Mouse (Mus musculus) thymus, postnatal 14 days (tissue): ENCODE data around the gene Nlgn2.

Experiments used
- DNase-seq: peaks from one replicate; pipeline ENCODE4 v3.0.0; 2021

The Nlgn2 gene

GRCm38 (mm10) chr11:69822080-69822479 lies 15.5 kb downstream of the Nlgn2 start, which contains the start of gene Spem1:
Spem1 (minus strand) TSS chr11:69822180.
- no peak for DNase-seq

- DNase-seq = no peak
Measured at GRCm38 (mm10) chr11:69818871-69819270, 18.7 kb downstream of the Nlgn2 start.

- DNase-seq = no peak
Measured at GRCm38 (mm10) chr11:69818365-69818764, 19.2 kb downstream of the Nlgn2 start, which contains the start of gene Spem2. Spem2 (minus strand) TSS chr11:69818465.

- no peak for DNase-seq
Measured at GRCm38 (mm10) chr11:69816520-69816919, 21.1 kb downstream of the Nlgn2 start.

GRCm38 (mm10) chr11:69815155-69815554 lies 22.4 kb downstream of the Nlgn2 start, which contains the start of gene Gm39566:
Gm39566 (minus strand) TSS chr11:69815298.
- peak; percentile 54 for DNase-seq

- no peak for DNase-seq
Measured at GRCm38 (mm10) chr11:69810280-69810679, 27.3 kb downstream of the Nlgn2 start.

- DNase-seq = no peak
Measured at GRCm38 (mm10) chr11:69807641-69808040, 29.9 kb downstream of the Nlgn2 start.

GRCm38 (mm10) chr11:69806378-69806777 lies 31.2 kb downstream of the Nlgn2 start:
- no peak for DNase-seq

GRCm38 (mm10) chr11:69804972-69805909 lies 32.3 kb downstream of the Nlgn2 start, which contains the start of gene Tmem102:
Tmem102 (minus strand) TSS chr11:69805624.
- peak; percentile 25 for DNase-seq

GRCm38 (mm10) chr11:69804652-69804940 lies 33.0 kb downstream of the Nlgn2 start:
- DNase-seq = no peak

- peak; percentile 86 for DNase-seq
Measured at GRCm38 (mm10) chr11:69803786-69804651, 33.6 kb downstream of the Nlgn2 start.

GRCm38 (mm10) chr11:69803328-69803727 lies 34.3 kb downstream of the Nlgn2 start:
- no peak for DNase-seq

- DNase-seq = peak; percentile 86
Measured at GRCm38 (mm10) chr11:69802648-69803105, 34.9 kb downstream of the Nlgn2 start.

GRCm38 (mm10) chr11:69801379-69801977 lies 36.1 kb downstream of the Nlgn2 start, which contains the start of gene Fgf11:
Fgf11 (minus strand) TSS chr11:69801857.
- no peak for DNase-seq

- peak; percentile 11 for DNase-seq
Measured at GRCm38 (mm10) chr11:69800392-69801197, 37.0 kb downstream of the Nlgn2 start.

- no peak for DNase-seq
Measured at GRCm38 (mm10) chr11:69800138-69800391, 37.5 kb downstream of the Nlgn2 start.

- no peak for DNase-seq
Measured at GRCm38 (mm10) chr11:69799394-69800137, 38.0 kb downstream of the Nlgn2 start.

GRCm38 (mm10) chr11:69797924-69798323 lies 39.7 kb downstream of the Nlgn2 start:
- DNase-seq = no peak

GRCm38 (mm10) chr11:69795983-69796435 lies 41.6 kb downstream of the Nlgn2 start:
- no peak for DNase-seq

GRCm38 (mm10) chr11:69795168-69795982 lies 42.2 kb downstream of the Nlgn2 start, which contains the start of gene Chrnb1:
Chrnb1 (minus strand) TSS chr11:69795943.
- DNase-seq = peak; percentile 94
